Mouse (Mus musculus): ENCODE results near the gene Xrn1. TPM values are rescaled to one million over a fixed set of nuclear protein-coding genes. Genes with fewer than 3 reads are reported as not detected.

Gene Xrn1
- polyA plus RNA-seq, 1 experiment from 2014 or later: 26.4 TPM

- ATAC-seq (ENCODE audit: low FRiP score, low read depth): no peak
Observed at GRCm38 (mm10) chr9:95979896-95980295, 25.3 kb downstream of the Xrn1 start.

GRCm38 (mm10) chr9:95992255-95992654, 37.7 kb downstream of the Xrn1 start:
- H3K9me3 ChIP-seq: no peaks in the 10 kb centered on the region
- 98% methylated on average over 2 of the region's 2 CpGs for WGBS
- no peak overlapping the region for H3K9ac ChIP-seq
- no peak for ATAC-seq (ENCODE audit: low FRiP score, low read depth)
- H3K4me3 ChIP-seq: no peak overlapping the region
- no peaks in the 10 kb centered on the region for H3K27me3 ChIP-seq
- H3K27ac ChIP-seq: no peak overlapping the region
- peaks cover 62% of the 10 kb centered on the region for H3K36me3 ChIP-seq
- no peaks in the 10 kb centered on the region for H3K4me1 ChIP-seq
- no peak overlapping the region for H3K4me2 ChIP-seq (replicated peaks)

More at GRCm38 (mm10) chr9:95979896-95980295, 25.3 kb downstream of the Xrn1 start:
- H3K4me2 ChIP-seq (replicated peaks): no peak overlapping the region
- H3K4me1 ChIP-seq: no peaks in the 10 kb centered on the region
- H3K4me3 ChIP-seq: no peak overlapping the region
- H3K27me3 ChIP-seq: no peaks in the 10 kb centered on the region
- peaks cover 67% of the 10 kb centered on the region for H3K36me3 ChIP-seq
- 92% methylated on average over 6 of the region's 6 CpGs for WGBS
- no peak overlapping the region for H3K9ac ChIP-seq
- no peak overlapping the region for H3K27ac ChIP-seq
- no peaks in the 10 kb centered on the region for H3K9me3 ChIP-seq

GRCm38 (mm10) chr9:96004455-96004854, 49.9 kb downstream of the Xrn1 start:
- 89% methylated on average over 7 of the region's 7 CpGs for WGBS

GRCm38 (mm10) chr9:96010664-96011063, 56.1 kb downstream of the Xrn1 start:
- no peaks in the 10 kb centered on the region for H3K27me3 ChIP-seq
- peaks cover 69% of the 10 kb centered on the region for H3K36me3 ChIP-seq
- H3K4me3 ChIP-seq: no peak overlapping the region
- H3K9me3 ChIP-seq: no peaks in the 10 kb centered on the region
- H3K9ac ChIP-seq: no peak overlapping the region
- WGBS: 91% methylated on average over 7 of the region's 7 CpGs
- H3K4me1 ChIP-seq: no peaks in the 10 kb centered on the region
- no peak overlapping the region for H3K27ac ChIP-seq
- no peak overlapping the region for H3K4me2 ChIP-seq (replicated peaks)
- no peak for ATAC-seq (ENCODE audit: low FRiP score, low read depth)

More at GRCm38 (mm10) chr9:96004455-96004854, 49.9 kb downstream of the Xrn1 start:
- Histone ChIP-seq H3K4me3 (no peak overlapping the region), H3K36me3 (peaks cover 76% of the 10 kb centered on the region), H3K4me2 (replicated peaks) (no peak overlapping the region), H3K27me3 (no peaks in the 10 kb centered on the region), H3K27ac (no peak overlapping the region), H3K9me3 (no peaks in the 10 kb centered on the region), H3K9ac (no peak overlapping the region), H3K4me1 (no peaks in the 10 kb centered on the region)
- ATAC-seq (ENCODE audit: low FRiP score, low read depth): no peak

GRCm38 (mm10) chr9:96023921-96024320, 69.4 kb downstream of the Xrn1 start:
- H3K27ac ChIP-seq: no peak overlapping the region
- no peak for ATAC-seq (ENCODE audit: low FRiP score, low read depth)
- H3K36me3 ChIP-seq: peaks cover 65% of the 10 kb centered on the region
- no peaks in the 10 kb centered on the region for H3K9me3 ChIP-seq
- H3K27me3 ChIP-seq: no peaks in the 10 kb centered on the region
- whole genome bisulfite sequencing: 94% methylated on average over 3 of the region's 3 CpGs
- no peaks in the 10 kb centered on the region for H3K4me1 ChIP-seq
- no peak overlapping the region for H3K4me2 ChIP-seq (replicated peaks)
- H3K9ac ChIP-seq: no peak overlapping the region
- H3K4me3 ChIP-seq: no peak overlapping the region

GRCm38 (mm10) chr9:96027913-96028312, 73.4 kb downstream of the Xrn1 start:
- WGBS: 59% methylated on average over 3 of the region's 3 CpGs
- H3K36me3 ChIP-seq: peaks cover 85% of the 10 kb centered on the region
- H3K27ac ChIP-seq: no peak overlapping the region
- H3K9ac ChIP-seq: no peak overlapping the region
- H3K4me1 ChIP-seq: no peaks in the 10 kb centered on the region
- no peaks in the 10 kb centered on the region for H3K9me3 ChIP-seq
- H3K4me3 ChIP-seq: no peak overlapping the region
- H3K4me2 ChIP-seq (replicated peaks): no peak overlapping the region
- H3K27me3 ChIP-seq: no peaks in the 10 kb centered on the region
- no peak for ATAC-seq (ENCODE audit: low FRiP score, low read depth)

GRCm38 (mm10) chr9:96028818-96029217, 74.3 kb downstream of the Xrn1 start:
- Histone ChIP-seq H3K4me2 (replicated peaks) (no peak overlapping the region), H3K9me3 (no peaks in the 10 kb centered on the region), H3K27ac (no peak overlapping the region), H3K27me3 (no peaks in the 10 kb centered on the region), H3K4me3 (no peak overlapping the region), H3K36me3 (peaks cover 81% of the 10 kb centered on the region), H3K4me1 (no peaks in the 10 kb centered on the region), H3K9ac (no peak overlapping the region)
- no peak for ATAC-seq (ENCODE audit: low FRiP score, low read depth)
- 42% methylated on average over 1 of the region's 1 CpGs for WGBS

- no peak overlapping the region for H3K4me3 ChIP-seq
- no peaks in the 10 kb centered on the region for H3K27me3 ChIP-seq
- H3K4me1 ChIP-seq: no peaks in the 10 kb centered on the region
- H3K27ac ChIP-seq: no peak overlapping the region
- 93% methylated on average over 5 of the region's 5 CpGs for WGBS
- peaks cover 79% of the 10 kb centered on the region for H3K36me3 ChIP-seq
- ATAC-seq (ENCODE audit: low FRiP score, low read depth): no peak
- H3K9ac ChIP-seq: no peak overlapping the region
- no peak overlapping the region for H3K4me2 ChIP-seq (replicated peaks)
- no peaks in the 10 kb centered on the region for H3K9me3 ChIP-seq
Observed at GRCm38 (mm10) chr9:96029886-96030285, 75.3 kb downstream of the Xrn1 start.

GRCm38 (mm10) chr9:96035371-96036086, 81.0 kb downstream of the Xrn1 start:
- 83% methylated on average over 3 of the region's 3 CpGs for WGBS
- H3K9me3 ChIP-seq: no peaks in the 10 kb centered on the region

GRCm38 (mm10) chr9:96044214-96044613, 89.7 kb downstream of the Xrn1 start:
- no peak for ATAC-seq (ENCODE audit: low FRiP score, low read depth)
- 94% methylated on average over 3 of the region's 3 CpGs for WGBS
- no peaks in the 10 kb centered on the region for H3K4me1 ChIP-seq
- H3K9me3 ChIP-seq: no peaks in the 10 kb centered on the region
- H3K4me3 ChIP-seq: no peak overlapping the region
- no peaks in the 10 kb centered on the region for H3K27me3 ChIP-seq
- H3K36me3 ChIP-seq: peaks cover 80% of the 10 kb centered on the region
- H3K9ac ChIP-seq: no peak overlapping the region
- H3K4me2 ChIP-seq (replicated peaks): no peak overlapping the region
- no peak overlapping the region for H3K27ac ChIP-seq

More at GRCm38 (mm10) chr9:96035371-96036086, 81.0 kb downstream of the Xrn1 start:
- Histone ChIP-seq H3K27me3 (no peaks in the 10 kb centered on the region), H3K4me1 (no peaks in the 10 kb centered on the region), H3K4me3 (no peak overlapping the region), H3K36me3 (peaks cover 77% of the 10 kb centered on the region), H3K4me2 (replicated peaks) (no peak overlapping the region), H3K27ac (no peak overlapping the region), H3K9ac (no peak overlapping the region)
- ATAC-seq (ENCODE audit: low FRiP score, low read depth): no peak

- Histone ChIP-seq H3K9me3 (peaks cover 5% of the 10 kb centered on the region; the same call in 1 of the 2 replicates), H3K4me2 (replicated peaks) (no peak overlapping the region), H3K4me1 (no peaks in the 10 kb centered on the region), H3K27ac (no peak overlapping the region), H3K36me3 (peaks cover 87% of the 10 kb centered on the region), H3K4me3 (no peak overlapping the region), H3K9ac (no peak overlapping the region), H3K27me3 (no peaks in the 10 kb centered on the region)
- no peak for ATAC-seq (ENCODE audit: low FRiP score, low read depth)
- WGBS: 91% methylated on average over 4 of the region's 4 CpGs
Observed at GRCm38 (mm10) chr9:96051501-96051900, 96.9 kb downstream of the Xrn1 start.

- Histone ChIP-seq H3K9me3 (peaks cover 11% of the 10 kb centered on the region; the same call in 1 of the 2 replicates), H3K9ac (no peak overlapping the region), H3K36me3 (peaks cover 84% of the 10 kb centered on the region), H3K4me3 (no peak overlapping the region), H3K27ac (no peak overlapping the region), H3K4me2 (replicated peaks) (no peak overlapping the region), H3K4me1 (no peaks in the 10 kb centered on the region), H3K27me3 (no peaks in the 10 kb centered on the region)
- no peak for ATAC-seq (ENCODE audit: low FRiP score, low read depth)
- WGBS: 87% methylated on average over 5 of the region's 5 CpGs
Observed at GRCm38 (mm10) chr9:96054878-96055277, 100.3 kb downstream of the Xrn1 start.

Measured in limb, embryonic 13.5 days (tissue).